Mouse (Mus musculus): ENCODE measurements around the gene Gm6370. TPM values are rescaled to one million over a fixed set of nuclear protein-coding genes. Genes with fewer than 3 reads are reported as not detected.
"Not testable (repeated sequence)": the region's sequence is repeated elsewhere in the genome, so short reads cannot be mapped to it uniquely, and the experiment has no call there.

Gm6370 gene
- polyA plus RNA-seq, 2 experiments: not detected

- Histone ChIP-seq H3K4me1 (replicated peaks; ENCODE audit: control insufficient read depth in 2 of 2, insufficient read depth in 2 of 2, low read length in 1 of 2) (no peaks in the 10 kb centered on the region), H3K36me3 (replicated peaks; ENCODE audit: control insufficient read depth, insufficient read depth, low read depth) (no peaks in the 10 kb centered on the region), H3K27ac (no peak overlapping the region), H3K4me3 (ENCODE audit: insufficient read depth in 1 of 2, low read depth in 2 of 2, low read length in 2 of 2) (no peak overlapping the region), H3K27me3 (ENCODE audit: control insufficient read depth, insufficient read depth, low read length) (no peaks in the 10 kb centered on the region), H3K4me2 (ENCODE audit: low read depth) (no peak overlapping the region), H3K9ac (replicated peaks) (no peak overlapping the region), H3K9me3 (ENCODE audit: control insufficient read depth, low read length) (no peaks in the 10 kb centered on the region)
- DNase-seq (ENCODE audit: low read depth in 3 of 3, low spot score in 3 of 3) (no peak), ATAC-seq (ENCODE audit: insufficient read depth) (no peak)
- 69% methylated on average over 12 of the region's 12 CpGs for WGBS (ENCODE audit: insufficient replicate concordance)
- TF ChIP-seq EP300 (IDR thresholded peaks at IDR 0.05; ENCODE audit: low read depth) (no peak), CTCF (IDR thresholded peaks at IDR 0.05; ENCODE audit: low read depth) (no peak)
Observed at GRCm38 (mm10) chr5:146471821-146472220, 19.3 kb upstream of the Gm6370 start.

- H3K9ac ChIP-seq (replicated peaks); H3K4me1 ChIP-seq (replicated peaks; ENCODE audit: control insufficient read depth in 2 of 2, insufficient read depth in 2 of 2, low read length in 1 of 2); H3K4me2 ChIP-seq (ENCODE audit: low read depth); H3K27me3 ChIP-seq (ENCODE audit: control insufficient read depth, insufficient read depth, low read length); H3K36me3 ChIP-seq (replicated peaks; ENCODE audit: control insufficient read depth, insufficient read depth, low read depth); ATAC-seq (ENCODE audit: insufficient read depth); H3K4me3 ChIP-seq (ENCODE audit: insufficient read depth in 1 of 2, low read depth in 2 of 2, low read length in 2 of 2); H3K9me3 ChIP-seq (ENCODE audit: control insufficient read depth, low read length); H3K27ac ChIP-seq: not testable (repeated sequence)
- peak; percentile 57 for TF ChIP-seq EP300 (IDR thresholded peaks at IDR 0.05; ENCODE audit: low read depth)
- peak; percentile 79 for TF ChIP-seq CTCF (IDR thresholded peaks at IDR 0.05; ENCODE audit: low read depth)
- WGBS (ENCODE audit: insufficient replicate concordance): under 1% methylated on average over 4 of the region's 4 CpGs
- DNase-seq (ENCODE audit: low read depth in 3 of 3, low spot score in 3 of 3): peak; percentile 17 to 22 (median 20)
Observed at GRCm38 (mm10) chr5:146479564-146479963, 11.6 kb upstream of the Gm6370 start.

- not testable (repeated sequence) for H3K4me1 ChIP-seq (replicated peaks; ENCODE audit: control insufficient read depth in 2 of 2, insufficient read depth in 2 of 2, low read length in 1 of 2); H3K4me3 ChIP-seq (ENCODE audit: insufficient read depth in 1 of 2, low read depth in 2 of 2, low read length in 2 of 2); H3K36me3 ChIP-seq (replicated peaks; ENCODE audit: control insufficient read depth, insufficient read depth, low read depth); H3K9ac ChIP-seq (replicated peaks); H3K4me2 ChIP-seq (ENCODE audit: low read depth); H3K9me3 ChIP-seq (ENCODE audit: control insufficient read depth, low read length); H3K27ac ChIP-seq; H3K27me3 ChIP-seq (ENCODE audit: control insufficient read depth, insufficient read depth, low read length); DNase-seq (ENCODE audit: low read depth in 3 of 3, low spot score in 3 of 3); ATAC-seq (ENCODE audit: insufficient read depth)
- WGBS (ENCODE audit: insufficient replicate concordance): no CpG with 5 or more reads among the region's 3 CpGs
Observed at GRCm38 (mm10) chr5:146481665-146482064, 9.5 kb upstream of the Gm6370 start, which contains the start of gene Gm6408. Gene Gm6408 (plus strand): TSS chr5:146481965.

GRCm38 (mm10) chr5:146488959-146489358, 2.2 kb upstream of the Gm6370 start:
- ATAC-seq (ENCODE audit: insufficient read depth); H3K27me3 ChIP-seq (ENCODE audit: control insufficient read depth, insufficient read depth, low read length); H3K4me2 ChIP-seq (ENCODE audit: low read depth); H3K9me3 ChIP-seq (ENCODE audit: control insufficient read depth, low read length); H3K4me1 ChIP-seq (replicated peaks; ENCODE audit: control insufficient read depth in 2 of 2, insufficient read depth in 2 of 2, low read length in 1 of 2); H3K4me3 ChIP-seq (ENCODE audit: insufficient read depth in 1 of 2, low read depth in 2 of 2, low read length in 2 of 2); DNase-seq (ENCODE audit: low read depth in 3 of 3, low spot score in 3 of 3); H3K36me3 ChIP-seq (replicated peaks; ENCODE audit: control insufficient read depth, insufficient read depth, low read depth); H3K9ac ChIP-seq (replicated peaks); H3K27ac ChIP-seq: not testable (repeated sequence)
- TF ChIP-seq CTCF (IDR thresholded peaks at IDR 0.05; ENCODE audit: low read depth): peak; percentile 45
- 8% methylated on average over 3 of the region's 4 CpGs for WGBS (ENCODE audit: insufficient replicate concordance)

GRCm38 (mm10) chr5:146502099-146502498, 10.9 kb downstream of the Gm6370 start, which contains the start of gene 4930449I24Rik:
Gene 4930449I24Rik (plus strand): TSS chr5:146502399.
- H3K27ac ChIP-seq; H3K4me1 ChIP-seq (replicated peaks; ENCODE audit: control insufficient read depth in 2 of 2, insufficient read depth in 2 of 2, low read length in 1 of 2); H3K4me3 ChIP-seq (ENCODE audit: insufficient read depth in 1 of 2, low read depth in 2 of 2, low read length in 2 of 2); ATAC-seq (ENCODE audit: insufficient read depth); H3K4me2 ChIP-seq (ENCODE audit: low read depth); DNase-seq (ENCODE audit: low read depth in 3 of 3, low spot score in 3 of 3); H3K9ac ChIP-seq (replicated peaks); H3K36me3 ChIP-seq (replicated peaks; ENCODE audit: control insufficient read depth, insufficient read depth, low read depth); H3K9me3 ChIP-seq (ENCODE audit: control insufficient read depth, low read length); H3K27me3 ChIP-seq (ENCODE audit: control insufficient read depth, insufficient read depth, low read length): not testable (repeated sequence)
- WGBS (ENCODE audit: insufficient replicate concordance): no CpG with 5 or more reads among the region's 5 CpGs

- not testable (repeated sequence) for H3K9me3 ChIP-seq (ENCODE audit: control insufficient read depth, low read length); H3K36me3 ChIP-seq (replicated peaks; ENCODE audit: control insufficient read depth, insufficient read depth, low read depth); H3K9ac ChIP-seq (replicated peaks); ATAC-seq (ENCODE audit: insufficient read depth); H3K27ac ChIP-seq; H3K4me3 ChIP-seq (ENCODE audit: insufficient read depth in 1 of 2, low read depth in 2 of 2, low read length in 2 of 2); H3K4me2 ChIP-seq (ENCODE audit: low read depth); H3K27me3 ChIP-seq (ENCODE audit: control insufficient read depth, insufficient read depth, low read length); H3K4me1 ChIP-seq (replicated peaks; ENCODE audit: control insufficient read depth in 2 of 2, insufficient read depth in 2 of 2, low read length in 1 of 2); DNase-seq (ENCODE audit: low read depth in 3 of 3, low spot score in 3 of 3)
- WGBS (ENCODE audit: insufficient replicate concordance): no CpG with 5 or more reads among the region's 5 CpGs
Observed at GRCm38 (mm10) chr5:146513823-146514222, 22.7 kb downstream of the Gm6370 start, which contains the start of gene Gm3402. Gene Gm3402 (plus strand): TSS chr5:146514123.

- H3K27ac ChIP-seq; ATAC-seq (ENCODE audit: insufficient read depth); H3K4me2 ChIP-seq (ENCODE audit: low read depth); DNase-seq (ENCODE audit: low read depth in 3 of 3, low spot score in 3 of 3); H3K9ac ChIP-seq (replicated peaks); H3K36me3 ChIP-seq (replicated peaks; ENCODE audit: control insufficient read depth, insufficient read depth, low read depth); H3K4me3 ChIP-seq (ENCODE audit: insufficient read depth in 1 of 2, low read depth in 2 of 2, low read length in 2 of 2); H3K4me1 ChIP-seq (replicated peaks; ENCODE audit: control insufficient read depth in 2 of 2, insufficient read depth in 2 of 2, low read length in 1 of 2); H3K9me3 ChIP-seq (ENCODE audit: control insufficient read depth, low read length); H3K27me3 ChIP-seq (ENCODE audit: control insufficient read depth, insufficient read depth, low read length): not testable (repeated sequence)
- WGBS (ENCODE audit: insufficient replicate concordance): 100% methylated on average over 1 of the region's 3 CpGs
Observed at GRCm38 (mm10) chr5:146525501-146525900, 34.3 kb downstream of the Gm6370 start, which contains the start of gene Gm3404. Gene Gm3404 (plus strand): TSS chr5:146525801.

- H3K27me3 ChIP-seq (ENCODE audit: control insufficient read depth, insufficient read depth, low read length); H3K9me3 ChIP-seq (ENCODE audit: control insufficient read depth, low read length); H3K4me2 ChIP-seq (ENCODE audit: low read depth); H3K4me1 ChIP-seq (replicated peaks; ENCODE audit: control insufficient read depth in 2 of 2, insufficient read depth in 2 of 2, low read length in 1 of 2); DNase-seq (ENCODE audit: low read depth in 3 of 3, low spot score in 3 of 3); H3K27ac ChIP-seq; H3K9ac ChIP-seq (replicated peaks); H3K36me3 ChIP-seq (replicated peaks; ENCODE audit: control insufficient read depth, insufficient read depth, low read depth); H3K4me3 ChIP-seq (ENCODE audit: insufficient read depth in 1 of 2, low read depth in 2 of 2, low read length in 2 of 2); ATAC-seq (ENCODE audit: insufficient read depth): not testable (repeated sequence)
- WGBS (ENCODE audit: insufficient replicate concordance): 74% methylated on average over 3 of the region's 3 CpGs
Observed at GRCm38 (mm10) chr5:146537347-146537746, 46.2 kb downstream of the Gm6370 start, which contains the start of gene Gm3409. Gene Gm3409 (plus strand): TSS chr5:146537647.

All from liver, embryonic 14.5 days (tissue).